Mouse (Mus musculus) kidney, embryonic 14.5 days (tissue): Measurements from ENCODE around the gene Myrfl. TPM values are rescaled to one million over a fixed set of nuclear protein-coding genes. Genes with fewer than 3 reads are reported as not detected.

Experiments
- ATAC-seq: fragments of 200-750 bp; cut with Nextera tagmentation; 2 replicates; pipeline ENCODE4 v1.8.0; 2017; ENCODE audit warnings: moderate number of reproducible peaks, mild to moderate bottlenecking, moderate TSS enrichment, moderate library complexity; ENCODE audit not compliant: low FRiP score, low TSS enrichment
- H3K27ac ChIP-seq: fragments of 300-500 bp; sonication (generic); 2 replicates; pipeline ENCODE4 v1.5.1; 2014; ENCODE audit warnings: low read depth, mild to moderate bottlenecking, low read length, moderate library complexity, mixed read lengths
- H3K27me3 ChIP-seq: fragments of 300-500 bp; sonication (generic); 2 replicates; pipeline ENCODE4 v1.6.1; 2014; ENCODE audit warnings: mild to moderate bottlenecking, low read length; ENCODE audit not compliant: control insufficient read depth, insufficient read depth
- H3K36me3 ChIP-seq: fragments of 300-500 bp; sonication (generic); 2 replicates; pipeline ENCODE4 v1.6.1; 2014; ENCODE audit warnings: low read length, mixed read lengths; ENCODE audit not compliant: control insufficient read depth, insufficient read depth
- H3K4me1 ChIP-seq: fragments of 300-500 bp; sonication (generic); 2 replicates; pipeline ENCODE4 v1.6.1; 2014; ENCODE audit warnings: low read length, mixed read lengths; ENCODE audit not compliant: control insufficient read depth, insufficient read depth
- H3K4me2 ChIP-seq: fragments of 300-500 bp; sonication (generic); replicated peaks from 2 replicates; pipeline ENCODE4 v1.6.1; 2014; ENCODE audit warnings: low read depth, mild to moderate bottlenecking, low read length
- H3K4me3 ChIP-seq: fragments of 300-500 bp; sonication (generic); 2 replicates; pipeline ENCODE4 v1.5.1; 2014; ENCODE audit warnings: mild to moderate bottlenecking, low read length
- H3K9ac ChIP-seq: fragments of 300-500 bp; sonication (generic); 2 replicates; pipeline ENCODE4 v1.6.1; 2014; ENCODE audit warnings: low read depth, mild to moderate bottlenecking, low read length, moderate library complexity
- H3K9me3 ChIP-seq: fragments of 300-500 bp; sonication (generic); 2 replicates; pipeline ENCODE4 v1.6.1; 2016; ENCODE audit warnings: low read length; ENCODE audit not compliant: control insufficient read depth
- WGBS: fragments of 180-500 bp; shearing (Covaris S2); extraction: QIAGEN DNeasy Blood & Tissue Kit; methylation state at CpG from one replicate; pipeline ENCODE4 v1.1.7; 2014; 5-methylcytosine and 5-hydroxymethylcytosine counted together
- polyA plus RNA-seq: library from polyadenylated mRNA; unstranded; fragments of >200 nt; fragmentation: Nextera tagmentation; extraction: Ambion mirVana; gene quantifications from 2 replicates; pipeline ENCODE4 v1.2.1, GENCODE M21; 2014

The Myrfl gene
- polyA plus RNA-seq, 1 experiment from 2014 or later = not detected

- no peaks in the 10 kb centered on the region for H3K36me3 ChIP-seq
- H3K27me3 ChIP-seq = no peaks in the 10 kb centered on the region
- 82% methylated on average over 8 of the region's 8 CpGs for WGBS
- no peak overlapping the region for H3K4me3 ChIP-seq
- H3K9me3 ChIP-seq = no peaks in the 10 kb centered on the region
- no peak overlapping the region for H3K4me2 ChIP-seq
- ATAC-seq = no peak
- 0 out of 2 replicates have a peak, but pooled peaks cover 5% of the 10 kb centered on the region for H3K4me1 ChIP-seq
- H3K27ac ChIP-seq = no peak overlapping the region
- no peak overlapping the region for H3K9ac ChIP-seq
These were observed 154.5 kb downstream of the Myrfl start for GRCm38 (mm10) chr10:116742189-116742588.

DNA sequence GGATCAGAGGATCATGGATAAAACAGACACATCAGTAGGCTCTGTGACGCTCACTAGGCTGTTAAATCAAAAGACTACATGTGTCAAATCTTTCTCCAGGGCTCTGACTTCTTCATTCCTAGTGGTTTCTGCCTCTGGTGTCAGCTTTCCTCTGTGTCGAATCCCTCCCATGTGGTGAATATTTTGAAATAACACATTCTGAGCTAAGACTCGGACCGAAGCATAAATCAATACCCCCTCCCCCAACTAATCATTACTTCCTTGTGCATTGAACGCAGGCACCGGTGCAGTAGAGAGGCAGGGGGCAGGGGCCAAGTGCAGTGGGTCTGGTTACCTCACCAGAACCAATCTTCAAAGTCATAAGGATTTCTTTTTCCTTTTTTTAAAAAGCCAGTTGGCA is 155.4 kb downstream of the Myrfl start:
- 22% methylated on average over 6 of the region's 6 CpGs for WGBS
- H3K27ac ChIP-seq = no peak overlapping the region
- ATAC-seq = no peak; the same call in 1 of the 2 replicates

GRCm38 (mm10) chr10:116740073-116740472 is 156.6 kb downstream of the Myrfl start:
- no peak overlapping the region for H3K9ac ChIP-seq
- 0 out of 2 replicates have a peak, but pooled peaks cover 5% of the 10 kb centered on the region for H3K4me1 ChIP-seq
- 46% methylated on average over 7 of the region's 7 CpGs for WGBS
- no peaks in the 10 kb centered on the region for H3K27me3 ChIP-seq
- H3K4me3 ChIP-seq = no peak overlapping the region
- H3K27ac ChIP-seq = no peak overlapping the region; the same call in 1 of the 2 replicates
- no peak overlapping the region for H3K4me2 ChIP-seq
- H3K36me3 ChIP-seq = no peaks in the 10 kb centered on the region
- no peak for ATAC-seq
- H3K9me3 ChIP-seq = no peaks in the 10 kb centered on the region

More for the DNA sequence above, 155.4 kb downstream of the Myrfl start:
- H3K9ac ChIP-seq = no peak overlapping the region
- H3K4me1 ChIP-seq = 0 out of 2 replicates have a peak, but pooled peaks cover 5% of the 10 kb centered on the region
- H3K36me3 ChIP-seq = no peaks in the 10 kb centered on the region
- H3K4me2 ChIP-seq = no peak overlapping the region
- H3K27me3 ChIP-seq = no peaks in the 10 kb centered on the region
- no peaks in the 10 kb centered on the region for H3K9me3 ChIP-seq
- H3K4me3 ChIP-seq = no peak overlapping the region

DNA sequence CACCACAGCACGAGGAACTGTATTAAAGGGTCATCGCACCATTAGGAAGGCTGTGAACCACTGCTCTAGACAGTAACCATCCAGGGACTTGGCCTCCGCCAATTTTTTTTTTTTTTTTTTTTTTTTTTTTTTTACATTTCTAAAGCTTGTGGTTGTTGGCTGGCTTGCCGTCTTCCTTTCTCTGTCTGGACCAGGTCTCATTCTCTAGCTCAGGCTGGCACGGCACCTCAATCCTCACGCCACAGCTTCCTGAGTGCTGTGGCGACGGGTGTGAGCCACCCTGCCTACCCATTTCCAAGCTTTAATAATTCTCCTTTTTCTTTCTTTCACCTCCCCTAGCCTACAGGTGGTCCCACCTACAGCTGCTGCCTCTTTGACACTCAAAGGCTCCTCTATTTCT is 158.2 kb downstream of the Myrfl start:
- H3K9ac ChIP-seq = no peak overlapping the region
- WGBS = 93% methylated on average over 8 of the region's 8 CpGs
- 0 out of 2 replicates have a peak, but pooled peaks cover 5% of the 10 kb centered on the region for H3K4me1 ChIP-seq
- H3K27ac ChIP-seq = no peak overlapping the region
- no peaks in the 10 kb centered on the region for H3K36me3 ChIP-seq
- no peaks in the 10 kb centered on the region for H3K27me3 ChIP-seq
- no peak overlapping the region for H3K4me3 ChIP-seq
- H3K9me3 ChIP-seq = no peaks in the 10 kb centered on the region
- ATAC-seq = no peak
- H3K4me2 ChIP-seq = no peak overlapping the region

- Histone ChIP-seq H3K4me3 (no peak overlapping the region), H3K9me3 (no peaks in the 10 kb centered on the region), H3K9ac (no peak overlapping the region), H3K27ac (no peak overlapping the region), H3K4me2 (no peak overlapping the region), H3K36me3 (no peaks in the 10 kb centered on the region), H3K27me3 (no peaks in the 10 kb centered on the region), H3K4me1 (no peaks in the 10 kb centered on the region)
- ATAC-seq = no peak
- WGBS = 90% methylated on average over 8 of the region's 8 CpGs
These were observed 161.1 kb downstream of the Myrfl start for GRCm38 (mm10) chr10:116735607-116736006.

DNA sequence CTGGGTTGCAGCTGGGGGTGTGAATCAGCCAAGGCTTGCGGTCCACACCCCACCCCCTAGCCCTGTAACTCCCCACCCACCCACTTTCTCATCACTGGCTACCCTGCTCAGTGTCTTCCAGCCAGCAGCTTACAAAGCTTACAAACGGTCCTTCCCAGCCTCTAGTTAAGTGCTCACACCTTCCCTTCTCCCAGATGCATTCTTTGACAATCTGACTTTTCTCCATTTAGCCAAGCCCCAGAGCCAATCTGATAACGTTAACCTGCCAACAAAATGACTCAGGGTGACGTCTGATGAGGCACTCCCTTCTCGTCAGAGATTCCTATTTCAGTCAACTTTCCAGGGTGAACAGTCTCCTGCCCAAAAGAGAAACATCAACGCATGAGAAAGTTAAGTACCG is 163.1 kb downstream of the Myrfl start:
- ATAC-seq = no peak
- Histone ChIP-seq H3K4me3 (no peak overlapping the region), H3K27me3 (no peaks in the 10 kb centered on the region), H3K4me1 (no peaks in the 10 kb centered on the region), H3K27ac (no peak overlapping the region), H3K9ac (no peak overlapping the region), H3K9me3 (no peaks in the 10 kb centered on the region), H3K36me3 (no peaks in the 10 kb centered on the region), H3K4me2 (no peak overlapping the region)
- 59% methylated on average over 7 of the region's 7 CpGs for WGBS

DNA sequence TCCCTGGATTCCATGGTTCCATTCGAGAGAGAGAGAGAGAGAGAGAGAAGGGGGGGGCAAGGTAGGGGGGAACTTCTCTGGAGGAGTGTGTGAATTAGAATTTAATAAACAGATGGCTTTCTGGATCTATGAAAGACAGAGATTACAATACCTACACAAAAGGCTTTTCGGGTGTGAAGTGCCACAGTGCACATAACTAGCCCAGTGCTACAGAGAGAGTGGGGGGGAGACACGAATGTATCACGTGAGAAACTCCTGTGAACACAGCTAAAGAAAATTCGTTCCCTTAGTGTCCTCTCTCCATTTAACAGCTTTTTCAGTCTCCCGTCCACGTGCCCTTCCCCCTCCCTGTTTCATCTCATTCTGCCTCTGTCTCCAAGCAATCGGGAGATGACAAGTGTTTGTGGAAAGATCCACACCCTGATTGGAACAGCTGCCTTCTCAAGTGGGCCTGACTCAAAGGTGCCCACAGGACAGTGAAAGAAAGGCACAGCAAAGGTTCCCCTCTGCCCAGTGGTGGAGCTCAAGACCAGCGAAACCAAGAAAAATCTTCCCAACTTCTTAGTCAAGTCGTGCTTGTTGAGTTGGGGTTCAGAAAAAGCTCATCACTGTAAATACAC is 166.6 kb downstream of the Myrfl start:
- WGBS = 80% methylated on average over 10 of the region's 10 CpGs
- Histone ChIP-seq H3K4me2 (no peak overlapping the region), H3K27me3 (no peaks in the 10 kb centered on the region), H3K4me3 (no peak overlapping the region), H3K36me3 (no peaks in the 10 kb centered on the region), H3K27ac (no peak overlapping the region), H3K9me3 (no peaks in the 10 kb centered on the region), H3K9ac (no peak overlapping the region), H3K4me1 (0 out of 2 replicates have a peak, but pooled peaks cover 5% of the 10 kb centered on the region)
- no peak for ATAC-seq

DNA sequence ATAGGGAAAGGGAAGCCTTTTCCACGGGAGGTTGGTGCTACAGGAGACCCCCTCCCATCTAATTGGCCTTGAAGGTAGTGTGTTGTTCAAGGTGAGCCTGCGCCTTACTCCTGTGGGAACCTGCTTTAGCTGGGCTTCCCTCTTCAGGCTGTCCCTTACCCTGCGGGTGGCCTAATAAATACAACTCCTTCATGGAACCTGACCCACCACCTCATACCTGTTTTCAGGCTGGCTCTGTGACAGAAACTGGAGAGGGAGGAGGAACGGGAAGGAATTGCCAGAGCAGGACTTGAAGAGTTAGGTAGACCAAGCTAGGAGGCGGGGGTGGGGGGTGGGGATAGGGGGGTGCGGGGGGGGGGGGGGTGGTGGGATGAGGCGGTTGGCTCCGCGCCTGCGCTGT is 167.9 kb downstream of the Myrfl start:
- H3K36me3 ChIP-seq = no peaks in the 10 kb centered on the region
- H3K4me3 ChIP-seq = no peak overlapping the region
- no peak overlapping the region for H3K9ac ChIP-seq
- H3K9me3 ChIP-seq = no peaks in the 10 kb centered on the region
- 0 out of 2 replicates have a peak, but pooled peaks cover 5% of the 10 kb centered on the region for H3K4me1 ChIP-seq
- H3K4me2 ChIP-seq = no peak overlapping the region
- WGBS = 55% methylated on average over 4 of the region's 10 CpGs
- H3K27ac ChIP-seq = no peak overlapping the region
- H3K27me3 ChIP-seq = no peaks in the 10 kb centered on the region
- ATAC-seq = no peak

DNA sequence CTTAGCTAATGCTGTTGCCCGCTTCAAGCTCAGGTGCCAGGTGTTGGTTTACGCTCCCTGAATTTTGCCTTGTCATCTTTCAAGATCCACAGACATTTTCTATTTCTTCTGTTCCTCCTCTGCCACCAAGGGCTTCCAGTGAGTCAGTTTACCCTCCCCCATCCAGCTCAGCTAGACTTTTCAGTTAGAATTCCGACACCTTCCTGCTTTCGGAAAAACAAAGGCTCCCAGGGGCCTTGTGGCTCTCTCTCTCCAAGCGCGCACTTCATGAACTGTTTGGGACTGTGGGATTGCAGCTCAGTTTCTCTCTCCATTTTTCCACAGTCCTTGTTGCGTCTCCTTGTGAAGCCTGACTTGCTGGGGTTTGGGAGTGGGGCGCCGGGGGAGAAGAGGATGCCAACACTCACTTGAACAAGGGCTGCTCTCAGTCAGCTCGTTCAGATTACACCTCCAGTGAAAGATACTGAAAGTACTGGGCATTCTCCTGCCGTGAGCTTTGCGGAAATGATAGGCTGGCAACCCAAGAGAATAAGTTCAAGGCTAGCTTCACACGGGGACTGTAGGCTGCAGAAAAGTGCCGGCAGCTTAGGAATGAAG is 168.9 kb downstream of the Myrfl start:
- H3K27ac ChIP-seq = no peak overlapping the region
- no peaks in the 10 kb centered on the region for H3K9me3 ChIP-seq
- 0 out of 2 replicates have a peak, but pooled peaks cover 5% of the 10 kb centered on the region for H3K4me1 ChIP-seq
- no peak overlapping the region for H3K4me3 ChIP-seq
- no peak overlapping the region for H3K9ac ChIP-seq
- WGBS = 23% methylated on average over 14 of the region's 14 CpGs
- H3K27me3 ChIP-seq = no peaks in the 10 kb centered on the region
- H3K36me3 ChIP-seq = no peaks in the 10 kb centered on the region
- ATAC-seq = no peak
- peak overlapping the region; percentile 30 for H3K4me2 ChIP-seq
